Mouse (Mus musculus): ENCODE results near the gene Tcf20. TPM values are rescaled to one million over a fixed set of nuclear protein-coding genes. Genes with fewer than 3 reads are reported as not detected.

Gene Tcf20
- polyA plus RNA-seq, 1 experiment, result 108 TPM

DNA sequence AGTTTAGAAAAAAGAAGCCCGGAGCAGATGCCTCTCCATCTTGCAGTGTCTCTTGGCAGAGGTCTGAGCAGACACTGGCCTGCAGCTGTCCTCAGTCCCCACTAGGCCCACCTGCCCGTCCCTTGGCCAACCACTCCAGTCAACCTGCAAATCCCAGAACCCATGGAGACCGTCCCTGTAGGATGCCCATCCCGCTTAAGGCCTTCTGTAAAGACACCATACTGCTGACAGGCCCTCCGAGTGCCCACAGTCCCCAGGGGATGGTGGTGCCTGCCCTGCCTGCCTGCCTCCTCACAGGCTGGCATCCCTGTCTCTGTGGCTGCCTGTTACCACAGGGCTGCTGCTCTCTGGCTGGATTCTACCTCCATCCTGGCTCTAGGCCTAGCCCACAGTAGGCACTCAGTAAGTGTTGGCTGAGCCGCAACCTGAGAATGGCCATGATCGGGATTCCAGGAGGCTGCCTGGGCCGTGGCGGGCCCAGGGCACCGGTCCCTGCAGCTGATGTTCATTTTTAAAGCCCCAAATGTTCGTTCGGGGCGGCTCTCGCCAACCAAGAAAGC, 23.3 kb downstream of the Tcf20 start:
- 0 out of 2 replicates have a peak overlapping the region, but pooled peaks have one; percentile 1 for H3K4me3 ChIP-seq (ENCODE audit: low read depth, low read length)
- no peaks in the 10 kb centered on the region for H3K36me3 ChIP-seq (ENCODE audit: control insufficient read depth, insufficient read depth, low read length, poor library complexity, severe bottlenecking)
- H3K9ac ChIP-seq (ENCODE audit: low read depth, poor library complexity, severe bottlenecking), result peak overlapping the region; percentile 90
- H3K27me3 ChIP-seq (ENCODE audit: control insufficient read depth, insufficient read depth, low read length, poor library complexity, severe bottlenecking), result no peaks in the 10 kb centered on the region
- H3K27ac ChIP-seq (ENCODE audit: insufficient read depth, low read length), result no peak overlapping the region
- no peaks in the 10 kb centered on the region for H3K9me3 ChIP-seq (replicated peaks; ENCODE audit: control insufficient read depth, insufficient read depth, low read length, poor library complexity, severe bottlenecking)
- TF ChIP-seq POLR2A (IDR thresholded peaks at IDR 0.05; ENCODE audit: insufficient read depth, low read length) (no peak), CTCF (IDR thresholded peaks at IDR 0.05; ENCODE audit: low read depth, low read length) (no peak), EP300 (IDR thresholded peaks at IDR 0.05; ENCODE audit: insufficient read depth, low read depth, low read length) (no peak)
- peaks cover 5% of the 10 kb centered on the region for H3K4me1 ChIP-seq (ENCODE audit: control insufficient read depth, insufficient read depth, low read length)

DNA sequence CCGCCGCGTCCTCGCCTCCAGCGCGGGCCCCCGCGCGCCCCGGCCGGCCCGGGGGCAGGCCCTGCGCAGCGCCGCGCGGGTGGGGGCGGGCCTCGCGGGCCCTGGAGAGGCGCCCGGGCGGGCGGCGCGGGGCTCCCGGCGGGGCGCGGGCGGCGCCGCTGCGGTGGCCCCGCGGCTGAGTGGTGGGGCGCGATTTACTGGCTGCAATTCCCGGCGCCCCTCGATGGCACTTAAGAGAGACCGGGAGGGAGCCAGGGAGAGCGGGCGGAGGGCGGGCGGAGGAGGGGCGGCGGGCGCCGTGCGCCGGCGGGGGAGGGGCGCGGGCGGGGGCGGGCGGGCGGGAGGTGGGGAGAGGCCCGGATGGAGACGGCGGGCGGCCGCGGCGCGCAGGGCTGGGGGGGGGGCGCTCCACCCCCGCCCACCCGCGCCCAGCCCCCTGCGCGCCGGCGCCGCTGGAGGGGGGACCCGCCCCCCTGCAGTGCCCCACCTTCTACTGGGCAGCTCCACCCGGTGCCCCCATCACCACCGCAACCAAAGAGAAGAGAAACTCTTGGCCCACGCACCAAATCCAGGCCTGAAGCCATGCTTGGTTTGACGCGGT, 24.0 kb downstream of the Tcf20 start:
- Histone ChIP-seq H3K4me3 (ENCODE audit: low read depth, low read length) (peak overlapping the region; percentile 61), H3K27ac (ENCODE audit: insufficient read depth, low read length) (no peak overlapping the region), H3K9ac (ENCODE audit: low read depth, poor library complexity, severe bottlenecking) (peak overlapping the region; percentile 90), H3K27me3 (ENCODE audit: control insufficient read depth, insufficient read depth, low read length, poor library complexity, severe bottlenecking) (no peaks in the 10 kb centered on the region), H3K4me1 (ENCODE audit: control insufficient read depth, insufficient read depth, low read length) (peaks cover 5% of the 10 kb centered on the region), H3K9me3 (replicated peaks; ENCODE audit: control insufficient read depth, insufficient read depth, low read length, poor library complexity, severe bottlenecking) (no peaks in the 10 kb centered on the region), H3K36me3 (ENCODE audit: control insufficient read depth, insufficient read depth, low read length, poor library complexity, severe bottlenecking) (no peaks in the 10 kb centered on the region)
- TF ChIP-seq CTCF (IDR thresholded peaks at IDR 0.05; ENCODE audit: low read depth, low read length) (no peak), EP300 (IDR thresholded peaks at IDR 0.05; ENCODE audit: insufficient read depth, low read depth, low read length) (no peak), POLR2A (IDR thresholded peaks at IDR 0.05; ENCODE audit: insufficient read depth, low read length) (no peak)

DNA sequence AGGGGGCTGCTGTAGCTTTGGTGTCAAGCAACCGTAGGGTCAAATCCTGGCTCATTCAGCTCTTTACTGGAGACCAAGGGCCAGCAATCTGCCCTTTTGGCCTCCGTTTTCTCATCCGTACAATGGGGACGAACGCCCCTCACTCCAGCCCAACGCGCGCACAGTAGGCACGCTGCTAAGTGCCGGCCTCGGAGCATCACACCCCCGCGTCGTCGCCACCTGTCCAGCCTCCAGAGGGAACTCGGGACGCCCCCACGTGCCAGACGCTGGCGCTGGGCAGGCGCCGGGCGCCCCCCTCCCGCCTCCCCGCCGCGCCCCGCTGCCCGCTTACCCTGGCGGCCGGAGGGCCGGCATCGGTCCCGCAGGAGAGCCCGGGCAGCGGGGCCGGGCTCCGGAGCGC, 24.6 kb downstream of the Tcf20 start:
- H3K9ac ChIP-seq (ENCODE audit: low read depth, poor library complexity, severe bottlenecking), result peak overlapping the region; percentile 90
- no peak overlapping the region for H3K27ac ChIP-seq (ENCODE audit: insufficient read depth, low read length)
- H3K36me3 ChIP-seq (ENCODE audit: control insufficient read depth, insufficient read depth, low read length, poor library complexity, severe bottlenecking), result no peaks in the 10 kb centered on the region
- peak overlapping the region; percentile 65 for H3K4me3 ChIP-seq (ENCODE audit: low read depth, low read length)
- peaks cover 5% of the 10 kb centered on the region for H3K4me1 ChIP-seq (ENCODE audit: control insufficient read depth, insufficient read depth, low read length)
- TF ChIP-seq CTCF (IDR thresholded peaks at IDR 0.05; ENCODE audit: low read depth, low read length), result no peak
- TF ChIP-seq POLR2A (IDR thresholded peaks at IDR 0.05; ENCODE audit: insufficient read depth, low read length), result no peak
- TF ChIP-seq EP300 (IDR thresholded peaks at IDR 0.05; ENCODE audit: insufficient read depth, low read depth, low read length), result no peak
- no peaks in the 10 kb centered on the region for H3K9me3 ChIP-seq (replicated peaks; ENCODE audit: control insufficient read depth, insufficient read depth, low read length, poor library complexity, severe bottlenecking)
- no peaks in the 10 kb centered on the region for H3K27me3 ChIP-seq (ENCODE audit: control insufficient read depth, insufficient read depth, low read length, poor library complexity, severe bottlenecking)

DNA sequence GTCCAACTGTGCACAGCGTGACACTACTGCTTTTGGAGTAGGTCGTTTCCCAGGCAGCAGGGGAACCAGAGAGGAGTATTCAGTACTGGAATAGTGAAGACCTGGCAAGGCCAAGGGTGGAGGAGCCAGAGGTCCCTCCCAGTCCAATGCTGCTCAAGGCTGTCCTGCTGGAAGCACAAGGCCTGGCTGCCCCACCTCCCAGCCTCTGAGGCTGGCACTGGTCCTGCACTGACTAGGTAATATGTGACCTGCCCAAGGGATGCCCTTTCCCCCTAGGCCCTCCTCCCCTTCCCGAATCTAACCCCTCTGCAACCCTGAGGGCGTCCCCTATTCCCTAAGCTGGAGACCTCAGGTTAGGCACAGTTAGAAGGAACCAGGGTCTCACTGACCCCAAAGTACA, 25.1 kb downstream of the Tcf20 start:
- Histone ChIP-seq H3K27me3 (ENCODE audit: control insufficient read depth, insufficient read depth, low read length, poor library complexity, severe bottlenecking) (no peaks in the 10 kb centered on the region), H3K27ac (ENCODE audit: insufficient read depth, low read length) (no peak overlapping the region), H3K9ac (ENCODE audit: low read depth, poor library complexity, severe bottlenecking) (no peak overlapping the region), H3K9me3 (replicated peaks; ENCODE audit: control insufficient read depth, insufficient read depth, low read length, poor library complexity, severe bottlenecking) (no peaks in the 10 kb centered on the region), H3K36me3 (ENCODE audit: control insufficient read depth, insufficient read depth, low read length, poor library complexity, severe bottlenecking) (no peaks in the 10 kb centered on the region), H3K4me3 (ENCODE audit: low read depth, low read length) (peak overlapping the region; percentile 3; the same call in 1 of the 2 replicates), H3K4me1 (ENCODE audit: control insufficient read depth, insufficient read depth, low read length) (peaks cover 6% of the 10 kb centered on the region)
- no peak for TF ChIP-seq POLR2A (IDR thresholded peaks at IDR 0.05; ENCODE audit: insufficient read depth, low read length)
- no peak for TF ChIP-seq CTCF (IDR thresholded peaks at IDR 0.05; ENCODE audit: low read depth, low read length)
- no peak for TF ChIP-seq EP300 (IDR thresholded peaks at IDR 0.05; ENCODE audit: insufficient read depth, low read depth, low read length)

DNA sequence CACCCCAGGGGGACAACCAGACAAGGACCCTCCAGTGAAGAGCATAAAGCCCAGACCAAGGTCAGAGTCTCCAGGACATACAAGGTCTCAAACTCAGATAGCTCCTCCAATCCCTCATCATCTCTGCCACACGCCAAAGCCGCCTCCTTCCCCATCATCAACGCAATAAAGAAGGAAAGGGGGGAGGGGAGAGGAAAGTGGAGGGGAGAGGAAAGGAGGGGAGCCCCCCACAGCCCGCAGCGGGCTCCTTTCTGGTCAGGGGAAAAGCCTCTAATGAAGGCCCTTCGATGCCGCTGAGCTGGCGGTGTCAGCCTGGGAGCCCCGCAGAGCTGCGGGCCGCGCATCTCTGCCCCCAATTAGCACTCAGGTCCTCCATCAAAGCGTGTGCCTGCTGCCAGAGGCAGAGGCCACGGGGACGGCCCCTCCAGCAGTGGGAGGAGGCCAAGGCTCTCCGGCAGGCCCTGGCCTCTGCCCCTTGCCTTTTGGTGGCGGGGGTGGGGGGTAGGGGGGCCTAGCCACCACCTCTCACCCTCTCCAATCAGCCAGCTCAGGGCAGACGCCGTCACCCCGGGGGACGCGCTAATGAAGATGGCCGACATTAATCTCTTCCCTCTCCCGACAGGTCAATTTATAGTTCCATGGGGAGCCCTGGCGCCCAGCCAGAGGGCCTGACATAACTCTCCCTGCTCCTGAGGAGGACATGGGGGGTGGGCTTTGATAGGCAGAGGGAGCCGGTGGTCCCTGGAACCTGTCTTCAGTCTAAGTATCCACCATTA, 26.7 kb downstream of the Tcf20 start:
- TF ChIP-seq EP300 (IDR thresholded peaks at IDR 0.05; ENCODE audit: insufficient read depth, low read depth, low read length) (no peak), POLR2A (IDR thresholded peaks at IDR 0.05; ENCODE audit: insufficient read depth, low read length) (no peak), CTCF (IDR thresholded peaks at IDR 0.05; ENCODE audit: low read depth, low read length) (no peak)

DNA sequence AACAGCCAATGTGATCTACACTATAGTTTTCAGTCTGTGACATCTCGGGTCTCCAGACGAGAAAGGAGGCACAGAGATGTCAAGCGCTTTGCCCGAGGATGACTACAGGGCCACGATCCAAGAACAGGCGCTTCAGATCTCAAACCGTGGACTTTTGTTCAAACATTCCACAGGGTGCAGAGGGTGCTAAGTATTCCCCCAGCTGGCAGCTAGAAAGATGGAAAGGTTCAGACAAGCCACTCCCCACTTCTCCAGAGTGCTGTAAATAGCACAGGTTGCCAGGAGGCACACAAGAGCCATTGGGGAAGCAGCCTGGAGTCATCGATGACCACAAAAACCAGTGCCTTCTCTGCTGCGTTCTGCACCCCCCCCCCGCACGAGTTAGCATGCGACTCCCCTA, 28.5 kb downstream of the Tcf20 start:
- peaks cover 6% of the 10 kb centered on the region for H3K4me1 ChIP-seq (ENCODE audit: control insufficient read depth, insufficient read depth, low read length)
- no peaks in the 10 kb centered on the region for H3K9me3 ChIP-seq (replicated peaks; ENCODE audit: control insufficient read depth, insufficient read depth, low read length, poor library complexity, severe bottlenecking)
- no peak for TF ChIP-seq CTCF (IDR thresholded peaks at IDR 0.05; ENCODE audit: low read depth, low read length)
- TF ChIP-seq POLR2A (IDR thresholded peaks at IDR 0.05; ENCODE audit: insufficient read depth, low read length), result no peak
- TF ChIP-seq EP300 (IDR thresholded peaks at IDR 0.05; ENCODE audit: insufficient read depth, low read depth, low read length), result no peak
- no peaks in the 10 kb centered on the region for H3K36me3 ChIP-seq (ENCODE audit: control insufficient read depth, insufficient read depth, low read length, poor library complexity, severe bottlenecking)
- H3K9ac ChIP-seq (ENCODE audit: low read depth, poor library complexity, severe bottlenecking), result no peak overlapping the region
- no peak overlapping the region for H3K27ac ChIP-seq (ENCODE audit: insufficient read depth, low read length)
- no peaks in the 10 kb centered on the region for H3K27me3 ChIP-seq (ENCODE audit: control insufficient read depth, insufficient read depth, low read length, poor library complexity, severe bottlenecking)
- H3K4me3 ChIP-seq (ENCODE audit: low read depth, low read length), result no peak overlapping the region

More for the DNA sequence above, 26.7 kb downstream of the Tcf20 start:
- peaks cover 6% of the 10 kb centered on the region for H3K4me1 ChIP-seq (ENCODE audit: control insufficient read depth, insufficient read depth, low read length)
- no peak overlapping the region for H3K4me3 ChIP-seq (ENCODE audit: low read depth, low read length)
- no peak overlapping the region for H3K27ac ChIP-seq (ENCODE audit: insufficient read depth, low read length)
- no peaks in the 10 kb centered on the region for H3K9me3 ChIP-seq (replicated peaks; ENCODE audit: control insufficient read depth, insufficient read depth, low read length, poor library complexity, severe bottlenecking)
- H3K36me3 ChIP-seq (ENCODE audit: control insufficient read depth, insufficient read depth, low read length, poor library complexity, severe bottlenecking), result no peaks in the 10 kb centered on the region
- H3K9ac ChIP-seq (ENCODE audit: low read depth, poor library complexity, severe bottlenecking), result no peak overlapping the region
- H3K27me3 ChIP-seq (ENCODE audit: control insufficient read depth, insufficient read depth, low read length, poor library complexity, severe bottlenecking), result no peaks in the 10 kb centered on the region

Measured in ES-Bruce4 (cell line).